Mouse (Mus musculus) testis, adult 2 months (tissue): ENCODE data around the gene Pgam1.

ENCODE experiments used
- CTCF ChIP-seq: fragments of 200-500 bp; IDR thresholded peaks from 2 replicates; pipeline ENCODE4 v1.5.1; 2012; ENCODE audit warnings: low read depth, mild to moderate bottlenecking, inconsistent platforms, low read length, moderate library complexity; ENCODE audit not compliant: control insufficient read depth, insufficient read depth, insufficient replicate concordance
- POLR2A ChIP-seq: fragments of 200-500 bp; IDR thresholded peaks from 2 replicates; pipeline ENCODE4 v1.6.1; 2012; ENCODE audit warnings: low read depth, mild to moderate bottlenecking, inconsistent platforms, low read length, moderate library complexity; ENCODE audit not compliant: control insufficient read depth

GRCm38 (mm10) chr19:41932686-41933085 lies 21.0 kb downstream of the Pgam1 start:
- TF ChIP-seq POLR2A, result no peak
- no peak for TF ChIP-seq CTCF
